Comparison of ENCODE assay signal across 20 mouse cellular contexts in the genomic region with DNA sequence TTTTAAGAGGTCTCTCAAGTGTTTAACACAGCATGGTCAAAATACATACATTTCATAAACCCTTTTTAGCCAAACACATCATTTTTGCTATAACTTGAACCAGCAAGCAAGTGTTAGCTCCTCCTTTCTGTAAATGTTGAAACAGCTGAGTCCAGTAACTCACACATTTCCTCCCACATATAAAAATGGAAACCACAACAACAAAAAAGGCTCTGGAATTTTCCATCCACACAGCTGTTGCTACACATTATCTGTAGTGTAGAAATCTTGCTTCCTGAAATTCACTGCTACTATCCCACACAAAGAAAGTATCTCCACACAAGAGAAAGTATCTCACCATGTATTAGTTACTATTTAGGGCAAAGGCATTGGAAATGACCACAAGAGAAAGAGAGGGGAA.
DNase-seq lines count a peak whose midpoint lies in the region; ATAC-seq lines count a peak whose summit lies in the region.
"Had no signal": no experiment of that assay in that cellular context is flagged by ENCODE, and none has a peak within 500 bp of the region (broad histone marks: within the 10 kb centered on the region; RNA-seq: fewer than 3 reads in every experiment).

No protein-coding gene starts in this region.

- DNase-seq in kidney, adult 11 months = no peak
- DNase-seq in 3T3-L1 (ENCODE audit: low read depth, low spot score) = peak; percentile 66
- peak; percentile 25 for DNase-seq in NIH3T3 (ENCODE audit: low read depth)
- DNase-seq in lung, postnatal 25 days (ENCODE audit: low spot score) = peak; percentile 23
- no peak for DNase-seq in gastrocnemius, adult 8-10 months (ENCODE audit: low spot score in 2 of 2)
- DNase-seq in right cerebral cortex, postnatal 10 days (ENCODE audit: low spot score in 2 of 2) = no peak
- DNase-seq in urinary bladder, postnatal 25 days (ENCODE audit: low spot score) = no peak
- DNase-seq: adrenal gland, adult 8-10 months; cerebellum, adult 9-11 months; gastrocnemius, adult 2 months; kidney, adult 2 months; layer of hippocampus, postnatal 36 days; right cerebral cortex, adult 18-20 months had no signal

- H3K4me3 ChIP-seq in kidney, embryonic 15.5 days (replicated peaks) = no peak overlapping the region
- H3K4me3 ChIP-seq: gastrocnemius, adult 2 months; hindbrain, embryonic 12.5 days; limb, embryonic 15.5 days; midbrain, embryonic 13.5 days; neural tube, embryonic 13.5 days had no signal

- H3K9ac ChIP-seq in kidney, embryonic 15.5 days = no peak overlapping the region
- H3K9ac ChIP-seq: hindbrain, embryonic 12.5 days; limb, embryonic 15.5 days; midbrain, embryonic 13.5 days; neural tube, embryonic 13.5 days had no signal

- peak overlapping the region; percentile 27; the same call in 1 of the 2 replicates for H3K27ac ChIP-seq in kidney, embryonic 15.5 days
- H3K27ac ChIP-seq: gastrocnemius, adult 2 months; hindbrain, embryonic 12.5 days; limb, embryonic 15.5 days; midbrain, embryonic 13.5 days; neural tube, embryonic 13.5 days had no signal

- no peak overlapping the region for H3K4me2 ChIP-seq in kidney, embryonic 15.5 days
- H3K4me2 ChIP-seq: hindbrain, embryonic 12.5 days; limb, embryonic 15.5 days; midbrain, embryonic 13.5 days; neural tube, embryonic 13.5 days had no signal

- H3K36me3 ChIP-seq in kidney, embryonic 15.5 days = no peaks in the 10 kb centered on the region
- H3K36me3 ChIP-seq: hindbrain, embryonic 12.5 days; limb, embryonic 15.5 days; midbrain, embryonic 13.5 days; neural tube, embryonic 13.5 days had no signal

- H3K4me1 ChIP-seq in kidney, embryonic 15.5 days = no peaks in the 10 kb centered on the region
- H3K4me1 ChIP-seq: hindbrain, embryonic 12.5 days; limb, embryonic 15.5 days; midbrain, embryonic 13.5 days; neural tube, embryonic 13.5 days had no signal

- no peaks in the 10 kb centered on the region for H3K9me3 ChIP-seq in kidney, embryonic 15.5 days (replicated peaks)
- H3K9me3 ChIP-seq: hindbrain, embryonic 12.5 days; limb, embryonic 15.5 days; midbrain, embryonic 13.5 days; neural tube, embryonic 13.5 days had no signal

- ATAC-seq in kidney, embryonic 15.5 days (replicated peaks; ENCODE audit: low FRiP score) = no peak
- ATAC-seq: forebrain, embryonic 16.5 days; midbrain, embryonic 13.5 days; Patski had no signal

- H3K27me3 ChIP-seq in kidney, embryonic 15.5 days = no peaks in the 10 kb centered on the region
- H3K27me3 ChIP-seq: hindbrain, embryonic 12.5 days; limb, embryonic 15.5 days; midbrain, embryonic 13.5 days; neural tube, embryonic 13.5 days had no signal

Comparison
In these comparisons a context has a peak if more than half of its experiments do, and no peak if none do; other contexts are left out.
1. DNase-seq: peak in 3T3-L1 (single experiment), NIH3T3 (single experiment) and lung, postnatal 25 days (single experiment); none in kidney, adult 11 months (single experiment), gastrocnemius, adult 8-10 months (0 of 2), right cerebral cortex, postnatal 10 days (0 of 2) and urinary bladder, postnatal 25 days (single experiment).